Mouse (Mus musculus) brain, embryonic 18.5 days (tissue): ENCODE measurements around the gene Epha4.

Experiments
- DNase-seq: peaks from one replicate; pipeline ENCODE4 v3.0.0-alpha.2; 2012; ENCODE audit warnings: low read depth, low spot score

Epha4 gene

DNA sequence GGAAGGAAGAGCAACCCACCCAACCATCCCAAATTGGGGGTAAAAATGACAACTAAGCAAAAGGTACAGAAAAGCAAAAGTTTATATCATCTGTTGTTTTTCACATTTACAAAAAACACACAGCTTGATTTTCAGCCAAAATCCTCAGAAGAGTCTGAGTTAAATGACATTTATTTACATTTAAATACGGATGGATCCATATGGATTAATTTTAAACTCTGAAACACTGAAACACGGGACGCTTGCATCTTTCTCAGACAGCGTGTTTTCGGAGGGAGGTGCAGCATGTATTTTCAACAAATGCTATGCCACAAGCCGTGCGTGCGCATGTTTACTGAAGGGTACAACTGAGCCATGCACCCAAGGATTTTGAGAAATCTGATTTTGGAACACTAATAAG lies 105.4 kb downstream of the Epha4 start:
- DNase-seq, result no peak

DNA sequence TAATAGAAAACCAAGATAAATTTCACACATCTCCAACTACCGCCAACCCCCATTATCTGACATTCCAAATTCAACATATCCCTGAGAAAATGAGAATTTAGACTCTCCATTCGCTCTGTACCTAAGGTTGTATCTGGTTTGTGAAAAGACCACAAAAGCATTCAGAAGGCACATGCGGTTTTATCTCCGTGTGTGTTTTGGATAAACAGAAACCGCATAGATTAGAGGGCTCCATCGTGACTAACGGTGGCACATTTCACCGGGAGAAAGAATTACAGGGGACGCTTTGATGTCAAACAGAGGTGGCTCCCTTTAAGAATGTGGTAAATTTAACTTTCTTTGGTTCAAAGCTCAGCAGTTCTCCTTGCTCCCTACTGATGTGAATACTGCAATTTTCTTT lies 107.5 kb downstream of the Epha4 start:
- DNase-seq, result no peak

DNA sequence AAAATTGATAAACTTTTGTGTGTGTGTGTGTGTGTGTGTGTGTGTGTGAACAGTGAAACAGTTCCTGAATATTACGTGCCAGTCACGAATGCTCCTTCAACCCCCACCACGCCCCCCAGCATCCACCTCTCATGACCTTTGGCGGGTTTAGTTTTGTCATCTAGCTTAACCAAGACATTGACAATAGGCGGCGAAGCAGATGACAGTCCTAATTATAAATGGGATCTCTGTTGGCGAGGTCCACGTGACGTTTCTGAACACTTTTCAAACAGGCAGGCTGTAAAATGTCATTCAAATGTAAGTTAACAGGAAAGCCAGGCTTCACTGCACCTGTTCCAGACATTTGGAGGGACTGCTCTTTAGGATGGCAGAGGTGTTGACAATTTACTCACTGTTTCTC lies 108.3 kb downstream of the Epha4 start:
- no peak for DNase-seq

DNA sequence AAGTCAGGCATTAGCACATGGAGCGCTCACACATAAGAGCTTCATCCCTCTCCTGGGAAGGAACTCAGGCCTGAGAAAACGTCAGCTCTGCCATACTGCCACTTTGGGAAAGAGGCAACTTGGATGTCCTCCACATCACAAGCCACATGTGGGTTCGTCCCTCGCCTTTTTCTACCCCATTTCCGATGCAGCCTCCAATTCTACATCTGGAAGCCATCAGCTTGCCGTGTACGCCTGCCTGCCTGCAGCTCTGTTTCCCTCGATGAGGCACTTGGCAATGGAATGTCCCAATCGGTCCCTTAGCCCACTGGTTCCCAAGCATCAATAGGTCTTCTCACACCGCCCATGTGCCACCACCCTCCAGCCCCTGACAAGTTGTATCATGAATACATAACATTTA lies 110.4 kb downstream of the Epha4 start:
- no peak for DNase-seq

DNA sequence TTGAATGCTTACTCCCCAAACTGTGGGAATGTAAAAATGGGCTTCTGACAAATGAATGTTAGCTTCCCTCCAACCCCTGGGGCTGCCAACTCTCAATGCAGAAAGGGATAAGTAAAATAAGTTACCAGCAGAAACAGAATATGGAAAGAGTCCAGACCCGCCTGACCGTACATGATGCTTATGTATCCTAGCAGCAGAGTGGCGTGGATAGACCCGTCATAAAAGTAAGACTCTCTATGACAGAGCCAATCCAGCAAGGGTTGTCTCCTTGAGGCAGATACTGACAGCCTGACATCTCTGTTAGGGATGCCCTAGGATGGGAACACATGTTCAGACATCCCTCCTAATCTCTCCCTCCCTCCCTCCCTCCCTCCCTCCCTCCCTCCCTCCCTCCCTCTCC lies 111.9 kb downstream of the Epha4 start:
- DNase-seq, result no peak

DNA sequence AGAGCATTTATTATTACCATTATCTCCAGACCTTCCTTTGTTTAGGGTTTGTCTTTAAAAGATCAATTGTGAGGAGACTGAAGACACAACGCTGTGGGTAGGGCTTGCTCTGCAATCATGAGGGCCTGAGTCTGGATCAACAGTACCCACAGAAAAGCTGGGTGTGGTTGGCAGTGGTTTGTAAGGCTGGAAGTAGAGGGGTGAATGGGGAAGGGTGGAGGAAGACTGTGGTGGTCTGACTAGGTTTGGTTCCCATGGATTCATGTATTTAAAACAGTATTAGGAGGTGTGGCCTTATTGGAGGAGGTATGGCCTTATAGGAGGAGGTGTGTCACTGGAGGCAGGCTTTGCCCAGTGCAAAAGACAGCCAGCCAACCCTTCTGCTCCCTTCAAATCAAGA lies 113.4 kb downstream of the Epha4 start:
- DNase-seq, result no peak

DNA sequence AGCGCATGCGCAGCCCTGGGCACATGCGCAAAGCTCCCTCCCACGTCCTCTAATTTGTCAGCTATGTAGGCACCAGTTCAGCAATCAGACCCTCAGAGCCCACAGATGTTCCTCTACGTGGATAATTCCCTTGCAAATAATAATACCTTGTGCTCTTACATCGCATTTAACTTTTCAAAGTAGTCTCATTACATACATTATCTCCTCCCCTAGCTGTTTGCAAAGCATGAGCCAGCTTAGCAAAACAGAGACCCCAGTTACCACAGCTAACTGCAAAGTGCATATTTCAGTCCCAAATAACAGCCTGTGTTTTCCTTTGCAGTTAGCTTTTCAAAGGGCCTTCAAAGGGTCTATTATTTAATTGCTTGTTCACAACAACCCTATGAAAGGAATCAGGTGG lies 123.3 kb downstream of the Epha4 start:
- no peak for DNase-seq

DNA sequence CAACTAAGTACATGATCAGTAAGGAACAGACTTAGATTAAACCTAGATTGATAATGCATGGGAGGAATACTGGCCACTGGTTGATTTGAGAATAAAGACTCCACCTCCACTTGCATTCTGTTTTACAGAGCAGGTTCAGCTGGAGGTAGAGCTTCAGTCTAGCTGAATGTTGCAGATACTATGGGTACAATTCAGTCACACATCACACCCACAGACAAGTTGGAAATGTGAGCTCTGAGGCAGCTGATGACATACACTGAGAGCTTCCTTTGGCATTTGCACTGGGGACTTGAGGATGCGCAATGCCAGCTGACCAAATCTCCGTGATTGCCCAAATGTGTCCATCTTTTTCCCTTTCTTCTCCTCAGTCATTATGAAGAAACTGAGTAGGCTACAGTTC lies 125.8 kb downstream of the Epha4 start:
- no peak for DNase-seq

DNA sequence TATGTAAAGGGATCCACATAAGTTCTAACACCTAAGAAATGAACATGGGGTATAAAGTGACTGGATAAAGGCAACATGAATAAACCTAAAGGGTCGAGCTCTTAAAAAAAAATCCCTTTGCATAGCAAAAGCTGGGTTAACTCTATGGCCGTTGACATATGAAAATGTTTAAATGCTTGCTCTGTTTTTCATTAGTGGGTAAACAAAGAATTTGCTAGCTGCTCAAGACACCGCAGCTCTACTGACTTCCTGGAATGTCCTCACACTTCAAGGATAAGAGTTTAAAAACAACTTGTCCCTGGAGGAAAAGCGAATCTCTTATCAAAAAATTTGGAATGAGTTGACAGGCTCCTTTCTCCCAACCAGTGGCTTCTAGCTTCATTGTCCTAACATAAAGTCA lies 126.3 kb downstream of the Epha4 start:
- DNase-seq, result no peak

DNA sequence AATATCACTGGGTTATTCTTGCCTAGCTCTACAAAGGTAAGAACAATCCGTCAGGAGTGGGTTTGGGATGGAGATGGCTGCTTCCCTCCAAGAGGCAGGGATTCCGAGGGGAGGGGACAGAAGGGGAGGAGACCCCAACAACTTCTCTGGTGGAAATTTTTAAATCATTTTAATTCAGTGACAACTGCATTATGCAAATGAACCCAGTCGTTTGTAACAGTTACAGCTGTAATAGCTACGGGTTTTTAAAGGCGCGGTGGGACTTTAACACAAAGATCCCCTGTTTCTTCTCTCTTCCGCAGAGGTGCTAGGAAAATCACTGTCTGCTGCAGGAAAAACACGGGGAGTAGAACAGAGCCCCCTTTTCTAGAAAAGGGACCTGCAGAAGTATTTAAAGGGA lies 129.3 kb downstream of the Epha4 start:
- DNase-seq, result no peak

DNA sequence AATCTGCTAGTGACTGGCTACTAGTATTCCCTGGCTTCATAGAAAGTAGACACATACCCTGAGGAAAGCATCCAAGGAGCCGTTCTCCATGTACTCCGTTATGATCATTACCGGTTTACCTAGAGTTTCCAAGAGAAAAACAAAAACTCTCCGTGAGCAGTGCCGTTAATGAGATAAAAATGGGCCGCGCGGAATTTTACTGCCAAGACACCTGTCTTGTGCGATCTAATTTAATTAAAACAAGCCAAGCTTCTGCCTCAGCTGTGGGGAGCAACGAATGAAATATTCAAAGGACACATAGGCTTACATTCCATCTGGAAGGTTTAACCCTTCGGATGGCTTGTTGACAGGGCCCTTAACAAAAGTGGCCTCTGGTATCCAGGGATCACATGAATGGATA lies 131.4 kb downstream of the Epha4 start:
- DNase-seq, result no peak

DNA sequence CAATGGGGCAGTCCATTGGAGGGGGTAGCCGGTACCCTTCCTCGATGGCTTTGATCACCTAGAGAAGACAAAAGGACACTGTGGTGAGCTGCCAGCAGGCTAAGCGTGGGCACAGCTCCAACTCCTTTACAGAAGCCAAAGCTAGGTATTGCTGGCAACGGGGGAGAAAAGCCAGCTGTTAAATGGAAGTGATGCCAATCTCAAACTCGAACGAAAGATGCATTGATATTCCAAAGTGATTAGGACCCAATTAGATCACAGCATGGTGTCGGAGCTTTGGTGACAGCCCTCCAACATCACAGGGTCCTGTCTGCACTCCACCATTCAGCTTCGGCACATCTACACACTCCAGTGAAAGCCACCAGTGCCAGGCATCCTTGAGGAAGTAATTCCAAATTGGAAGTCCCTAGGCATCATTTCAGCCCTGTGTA lies 137.3 kb downstream of the Epha4 start:
- DNase-seq, result no peak

DNA sequence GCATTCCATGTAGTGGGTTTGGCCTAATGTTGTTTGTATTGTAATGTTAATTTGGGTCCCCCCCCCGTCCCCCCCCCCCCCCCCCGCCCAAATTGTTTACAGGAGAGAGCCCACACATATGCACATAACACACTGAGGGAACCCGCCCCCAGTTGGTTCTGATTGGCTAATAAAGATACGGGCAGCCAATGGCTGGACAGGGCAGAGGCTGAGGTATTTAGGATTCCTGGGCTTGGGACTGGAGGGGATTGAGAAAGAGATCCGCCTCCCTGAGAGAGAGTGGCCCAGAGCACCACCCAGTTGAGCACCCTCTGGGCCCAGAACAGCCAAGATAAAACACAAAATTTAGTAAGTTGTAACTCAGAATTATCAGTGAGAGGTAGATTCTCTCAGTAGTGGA lies 140.8 kb downstream of the Epha4 start:
- DNase-seq, result no peak

DNA sequence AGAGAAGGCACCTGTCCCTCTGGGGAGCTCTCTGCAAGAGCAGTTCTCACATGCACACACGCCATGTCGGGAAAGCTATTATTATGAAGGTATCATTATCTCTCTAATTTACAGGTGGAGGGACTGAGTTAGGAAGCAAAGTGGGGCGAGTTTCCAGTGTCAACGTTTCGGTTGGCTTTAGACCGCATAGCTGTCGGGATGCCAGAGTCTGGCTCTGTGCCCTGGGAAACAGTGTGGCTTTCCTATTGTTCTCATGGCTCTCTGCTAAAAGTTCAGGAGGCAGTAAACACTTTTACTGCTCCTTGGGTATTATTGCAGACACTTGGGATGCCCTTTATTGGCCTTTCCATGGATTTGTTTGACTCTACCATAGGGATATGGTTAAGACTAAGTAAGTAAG lies 144.0 kb downstream of the Epha4 start:
- no peak for DNase-seq

DNA sequence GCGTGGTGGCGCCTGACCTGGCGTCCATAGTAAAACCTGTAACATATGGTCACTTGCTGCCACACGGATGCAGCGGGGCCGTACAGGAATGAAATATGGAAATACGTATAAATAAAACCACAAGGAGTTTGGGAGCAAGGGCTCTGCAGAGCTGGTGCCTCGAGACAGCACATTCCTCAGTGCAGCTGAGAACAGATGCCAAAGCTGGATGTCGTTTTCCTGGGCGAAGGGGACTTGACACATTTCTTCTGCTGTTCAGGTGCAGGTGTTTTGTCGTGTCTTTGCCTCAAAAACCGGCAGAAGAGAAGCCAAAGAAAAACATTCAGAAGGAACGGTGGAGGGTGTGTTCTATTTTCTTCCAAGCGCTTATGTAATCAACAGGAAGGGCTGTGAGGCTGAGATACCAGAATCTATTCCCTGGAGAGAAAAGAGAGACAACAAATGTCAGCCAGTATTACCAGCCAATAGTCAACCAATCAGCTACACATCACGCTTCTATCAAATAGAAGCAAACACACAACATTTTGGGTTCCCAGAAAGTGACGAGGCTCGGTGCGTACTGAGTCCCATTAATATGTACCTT lies 145.5 kb downstream of the Epha4 start:
- no peak for DNase-seq

DNA sequence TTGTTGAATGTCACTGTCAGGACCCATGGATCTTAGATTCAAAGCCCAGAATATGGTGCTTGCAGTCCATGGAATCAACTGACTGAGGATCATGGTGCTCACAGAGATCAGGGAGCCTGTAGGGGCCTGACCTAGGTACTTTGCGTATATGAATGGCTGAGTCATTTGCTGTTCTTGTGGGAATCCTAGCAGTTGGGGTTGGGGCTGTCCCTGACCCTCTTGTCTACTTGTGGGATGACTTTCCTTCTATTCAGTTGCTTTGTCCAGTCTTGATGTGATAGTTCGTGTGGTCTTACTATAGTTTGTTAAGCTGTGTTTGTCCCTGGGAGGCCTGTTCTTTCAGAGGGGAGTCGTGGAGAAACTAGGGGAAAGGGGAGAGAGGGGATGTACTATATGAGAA lies 149.0 kb downstream of the Epha4 start:
- DNase-seq, result no peak

DNA sequence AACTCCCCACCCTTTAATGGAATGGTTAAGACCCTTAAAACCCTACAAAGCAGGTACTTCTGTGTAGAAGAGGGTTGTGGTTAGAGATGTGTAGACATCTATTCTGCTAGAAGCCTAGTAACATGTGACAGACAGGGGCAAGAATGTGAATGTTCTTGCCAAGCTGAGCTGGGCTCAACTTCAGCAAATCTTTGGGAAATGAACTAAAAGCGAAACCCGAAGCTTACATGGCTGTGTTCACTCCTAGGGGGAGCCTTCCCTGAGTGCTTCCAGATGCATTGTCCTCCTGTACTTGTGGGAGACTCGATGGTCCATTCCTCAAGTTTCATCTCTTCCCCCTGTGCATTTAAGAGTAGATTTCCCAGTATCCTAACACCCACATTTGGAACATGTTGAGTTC lies 150.3 kb downstream of the Epha4 start:
- DNase-seq, result no peak

DNA sequence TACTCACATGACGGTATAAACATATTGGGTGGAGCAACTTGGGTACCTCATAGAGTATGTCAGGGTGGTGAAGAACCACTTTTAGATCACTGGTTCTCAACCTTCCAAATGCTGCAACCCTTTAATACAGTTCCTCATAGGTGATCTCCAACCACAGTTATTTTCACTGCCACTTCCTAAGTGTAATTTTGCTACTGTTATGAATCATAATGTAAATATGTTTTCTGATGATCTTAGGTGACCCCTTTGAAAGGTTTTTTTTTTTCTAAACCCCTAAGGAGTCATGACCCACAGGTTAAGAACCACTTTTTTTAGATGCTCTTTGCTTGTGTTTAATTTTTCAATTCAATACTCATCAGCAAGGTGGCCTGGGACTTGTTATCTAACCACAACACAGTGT lies 151.0 kb downstream of the Epha4 start:
- DNase-seq, result no peak

DNA sequence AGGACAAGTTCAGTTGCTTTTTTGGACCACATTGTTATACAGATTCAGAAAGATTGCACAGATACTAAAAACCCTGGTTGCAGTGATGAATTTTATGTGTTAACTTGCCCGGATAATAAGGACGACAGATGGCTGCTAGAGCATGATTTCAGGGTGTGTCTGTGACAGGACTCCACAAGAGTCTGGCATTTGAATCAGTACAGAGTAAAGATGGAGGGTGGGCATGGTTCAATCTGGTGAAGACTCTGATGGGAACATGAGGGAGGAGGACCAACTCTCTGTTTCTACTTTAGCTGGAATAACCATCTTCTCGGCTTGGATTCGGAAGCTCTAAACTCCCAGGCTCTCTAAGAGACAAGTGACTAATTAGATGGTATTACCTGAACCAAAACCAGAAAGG lies 168.4 kb downstream of the Epha4 start:
- no peak for DNase-seq

DNA sequence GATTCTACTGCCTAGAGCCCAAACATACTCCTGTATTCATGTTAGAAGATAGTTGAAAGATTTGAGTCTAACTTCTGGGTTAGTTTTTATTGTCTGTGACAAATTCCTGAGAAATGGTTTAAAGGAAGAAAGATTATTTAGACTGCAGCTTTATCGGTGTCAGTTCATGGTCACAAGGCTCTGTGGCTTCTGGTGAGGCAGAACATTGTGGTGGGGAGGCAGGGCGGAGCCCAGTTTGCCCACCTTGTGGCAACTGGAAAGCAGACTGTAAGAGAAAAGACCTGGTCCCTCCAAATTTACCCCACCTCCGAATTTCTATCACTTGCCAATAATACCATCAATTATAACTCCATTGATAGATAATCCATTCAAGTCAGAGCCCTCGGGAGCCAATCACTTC lies 171.1 kb downstream of the Epha4 start:
- no peak for DNase-seq

DNA sequence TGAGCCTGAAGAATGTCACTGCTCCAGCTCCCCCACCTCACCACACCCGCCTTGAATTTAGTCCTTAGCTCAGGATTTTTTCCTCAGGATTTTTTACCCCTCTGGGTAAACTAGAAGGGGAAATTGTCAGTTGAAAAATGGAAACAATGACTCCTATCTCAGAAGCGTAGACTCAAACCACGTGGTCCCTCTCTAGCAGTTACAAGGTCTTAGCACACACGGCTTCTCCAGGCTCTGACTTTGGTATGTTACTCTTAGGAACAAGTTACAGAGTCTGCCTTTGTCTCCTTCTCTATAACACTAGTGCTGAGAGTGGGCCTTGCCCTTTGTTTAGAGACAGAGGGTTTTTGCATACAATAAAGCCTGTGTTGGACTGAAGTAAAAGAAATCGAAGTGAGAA lies 175.2 kb downstream of the Epha4 start:
- no peak for DNase-seq

DNA sequence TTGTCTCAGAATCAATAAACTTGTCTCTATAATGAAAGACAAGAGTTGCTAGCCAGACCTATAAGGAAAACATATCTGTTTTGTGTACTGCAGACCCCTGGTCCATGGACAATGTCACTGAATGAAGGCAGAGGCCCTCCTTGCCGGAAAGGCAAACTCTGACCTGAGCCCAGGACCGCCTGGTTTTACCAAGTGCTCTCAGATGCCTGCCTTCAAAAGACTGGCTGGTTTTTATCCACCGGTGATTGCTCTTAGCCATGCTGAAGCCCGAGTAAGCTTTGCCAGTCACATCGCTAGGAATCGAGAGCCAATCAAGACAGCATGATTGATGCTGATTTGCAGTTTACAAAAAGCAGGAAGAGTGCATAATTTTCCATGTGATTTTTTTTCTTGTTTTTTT lies 176.5 kb downstream of the Epha4 start:
- no peak for DNase-seq

DNA sequence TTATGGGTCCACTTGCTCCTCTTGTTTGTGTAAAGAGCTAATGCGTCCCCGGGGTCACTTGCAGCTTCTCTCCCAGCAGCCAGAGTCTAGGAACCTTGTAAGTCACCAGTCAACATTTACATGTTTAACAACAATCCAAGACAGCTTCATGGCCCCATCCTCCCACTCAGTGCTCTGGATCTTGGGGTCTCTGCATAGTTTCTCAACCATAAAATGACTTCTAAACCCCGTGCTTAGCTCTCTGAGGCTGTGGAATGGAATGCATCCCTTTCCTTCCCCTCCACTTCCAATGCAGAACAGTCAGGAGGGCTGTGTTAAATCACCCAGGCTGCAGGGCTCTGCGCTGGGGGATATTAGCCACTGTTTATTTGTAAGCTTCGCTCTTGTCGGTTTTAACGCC lies 178.0 kb downstream of the Epha4 start:
- DNase-seq, result no peak

DNA sequence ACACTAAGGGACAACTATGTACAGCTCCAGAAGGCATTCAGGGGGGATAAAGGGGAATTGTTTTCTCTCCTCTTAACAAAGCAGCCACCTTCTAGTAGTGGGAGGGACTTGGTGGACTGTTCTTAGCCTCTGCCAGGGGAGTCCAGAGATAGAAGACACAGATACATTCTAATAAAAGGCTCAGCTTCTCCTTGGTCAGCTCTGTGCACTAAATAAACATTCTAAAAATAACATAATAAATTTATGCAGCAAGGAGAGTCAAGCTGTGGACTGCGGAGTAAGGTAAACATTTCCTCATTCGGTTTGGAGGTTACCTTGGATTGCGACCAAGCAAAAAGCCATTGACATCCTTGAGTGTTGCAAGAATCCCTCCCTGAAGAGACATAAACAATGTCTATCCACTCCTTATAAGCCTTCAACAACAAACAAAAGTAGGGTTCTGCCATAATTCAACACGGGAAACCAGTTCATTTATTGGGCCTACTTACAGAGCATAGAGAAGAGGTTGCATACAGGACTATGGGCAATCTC lies 196.2 kb downstream of the Epha4 start:
- no peak for DNase-seq
